Mouse (Mus musculus) heart, postnatal 4 days (tissue): Measurements from ENCODE around the gene Krtap19-2. TPM values are rescaled to one million over a fixed set of nuclear protein-coding genes. Genes with fewer than 3 reads are reported as not detected.

Experiments used
- DNase-seq: peaks from one replicate; pipeline ENCODE4 v3.0.0; 2021
- total RNA-seq, 2 experiments: library from RNA; stranded (reverse); gene quantifications; 2 replicates each; pipeline ENCODE4 v1.2.3; 2021

Krtap19-2 gene
- not detected for total RNA-seq

GRCm38 (mm10) chr16:88874169-88874568 lies at the start of gene Krtap19-2:
Gene Krtap19-2 (minus strand): TSS chr16:88874269.
- no peak for DNase-seq

- no peak for DNase-seq
Observed at GRCm38 (mm10) chr16:88896357-88896756, 22.3 kb upstream of the Krtap19-2 start, which contains the start of gene Krtap19-5. Gene Krtap19-5 (minus strand): TSS chr16:88896457.

- no peak for DNase-seq
Observed at GRCm38 (mm10) chr16:88886870-88887269, 12.8 kb upstream of the Krtap19-2 start.

GRCm38 (mm10) chr16:88884989-88885388 lies 10.9 kb upstream of the Krtap19-2 start, which contains the start of gene Krtap19-4:
Gene Krtap19-4 (minus strand): TSS chr16:88885089.
- no peak for DNase-seq

GRCm38 (mm10) chr16:88877938-88878337 lies 3.9 kb upstream of the Krtap19-2 start, which contains the start of gene Krtap19-3:
Gene Krtap19-3 (minus strand): TSS chr16:88878038.
- DNase-seq, result no peak

- no peak for DNase-seq
Observed at GRCm38 (mm10) chr16:88869311-88869710, 4.8 kb downstream of the Krtap19-2 start, which contains the start of gene Krtap19-1. Gene Krtap19-1 (minus strand): TSS chr16:88869411.

DNA sequence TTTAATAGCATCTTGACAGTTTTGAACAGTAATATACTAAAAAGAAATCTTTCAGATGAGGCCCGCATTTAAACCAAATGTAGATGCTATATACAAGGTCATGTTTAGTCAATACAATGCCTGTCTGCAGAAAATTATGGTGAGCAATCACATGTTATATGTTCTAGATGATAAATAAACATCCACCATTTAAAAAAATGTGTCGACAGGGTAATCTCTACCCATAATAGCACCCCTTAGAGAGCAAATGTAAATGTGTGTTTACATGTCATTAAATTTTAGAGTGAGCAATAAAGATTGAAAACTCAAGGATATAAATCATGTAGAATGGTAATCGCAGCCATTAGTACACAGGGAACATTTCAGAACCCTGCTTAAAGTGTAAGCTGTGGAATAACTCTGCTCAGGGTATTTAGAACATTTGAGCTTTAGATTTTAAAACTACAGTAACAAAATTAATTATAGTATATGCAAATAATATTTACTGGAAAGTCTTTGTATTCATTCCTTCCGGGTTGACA lies 9.1 kb downstream of the Krtap19-2 start:
- DNase-seq, result no peak

- DNase-seq, result peak; percentile 8
Observed at GRCm38 (mm10) chr16:88851450-88851849, 22.6 kb downstream of the Krtap19-2 start.

- DNase-seq, result no peak
Observed at GRCm38 (mm10) chr16:88848558-88848957, 25.5 kb downstream of the Krtap19-2 start.

- DNase-seq, result no peak
Observed at GRCm38 (mm10) chr16:88847363-88847762, 26.7 kb downstream of the Krtap19-2 start.

DNA sequence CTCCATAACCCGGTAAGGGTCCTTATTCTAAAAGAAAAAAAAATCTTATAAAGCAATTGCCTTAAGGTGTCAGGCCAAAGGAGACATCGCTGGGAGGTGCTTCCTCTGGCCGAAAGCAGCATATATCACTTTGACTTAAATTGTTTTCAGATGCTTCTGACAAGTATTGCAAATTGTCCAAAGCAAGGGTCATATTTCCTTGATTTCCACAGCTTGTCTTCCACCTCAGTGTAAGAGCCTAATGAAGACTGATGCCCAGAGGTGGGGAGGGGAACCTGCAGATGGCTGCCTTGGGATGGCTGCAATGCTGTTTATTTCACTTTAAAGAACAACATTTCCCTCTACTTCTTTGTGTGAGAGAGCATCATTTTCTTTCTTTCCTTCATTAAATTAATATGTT lies 47.1 kb downstream of the Krtap19-2 start:
- DNase-seq, result no peak

DNA sequence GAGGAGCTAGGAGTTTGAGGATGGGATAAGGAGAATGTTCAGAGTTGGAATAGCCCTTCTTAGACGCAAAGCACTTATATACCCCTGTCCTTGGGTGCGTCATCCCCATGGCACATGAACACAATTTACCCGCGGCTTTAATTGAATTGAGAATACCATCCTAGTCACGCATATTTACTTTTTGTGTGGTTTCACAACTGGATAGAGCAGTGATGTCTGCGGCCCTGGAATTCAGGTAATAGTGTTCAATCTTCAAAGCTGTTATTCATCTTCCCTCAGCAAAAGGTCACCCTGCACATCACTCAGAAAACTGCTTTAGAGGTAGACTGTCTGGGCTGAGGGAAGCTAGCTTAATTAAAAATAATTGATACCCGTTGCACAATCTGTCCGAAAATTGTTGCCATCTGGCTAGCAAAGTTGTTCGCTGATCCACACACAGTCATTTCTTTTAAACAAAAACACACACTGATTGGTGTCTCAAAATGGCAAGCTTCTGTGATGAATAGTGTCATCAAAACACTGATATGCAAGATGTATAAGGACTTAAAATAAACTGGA lies 47.9 kb downstream of the Krtap19-2 start, which contains the start of gene Krtap14:
Gene Krtap14, minus strand, starts transcription at position 51 of the 558 bp plus-strand sequence.
- DNase-seq, result no peak

DNA sequence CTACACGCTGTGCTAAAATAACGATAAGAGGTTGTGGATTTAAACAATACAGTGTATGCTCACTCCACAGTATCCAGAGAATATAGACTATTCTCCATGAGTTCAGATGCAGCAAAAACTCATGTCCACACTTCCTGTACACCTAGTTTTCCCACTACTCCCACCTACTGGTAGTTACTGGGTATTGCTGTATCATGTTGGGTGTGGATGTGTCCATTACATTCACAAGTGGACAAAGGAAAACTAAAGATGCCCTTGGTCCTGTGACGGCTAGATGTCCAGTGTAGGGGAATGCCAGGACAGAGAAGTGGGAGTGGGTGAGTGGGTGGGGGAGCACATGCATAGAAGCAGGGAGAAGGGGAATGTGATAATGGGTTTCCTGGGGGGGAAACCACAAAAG lies 50.3 kb downstream of the Krtap19-2 start:
- DNase-seq, result no peak

Other genes with a start within 250 kb of the Krtap19-2 start
- gene 2310079G19Rik, start 246.6 kb downstream of the Krtap19-2 start, total RNA-seq, result not detected
- not detected for gene Krtap26-1, start 226.5 kb downstream of the Krtap19-2 start, total RNA-seq
- gene Krtap27-1, start 202.6 kb downstream of the Krtap19-2 start, total RNA-seq, result not detected
- not detected for gene 2310061N02Rik, start 166.3 kb downstream of the Krtap19-2 start, total RNA-seq
- gene Krtap13-1, start 145.4 kb downstream of the Krtap19-2 start, total RNA-seq, result not detected
- gene Krtap13, start 122.6 kb downstream of the Krtap19-2 start, total RNA-seq, result not detected
- not detected for gene 2310034C09Rik, start 115.4 kb downstream of the Krtap19-2 start, total RNA-seq
- not detected for gene 2310057N15Rik, start 100.1 kb downstream of the Krtap19-2 start, total RNA-seq
- not detected for gene Gm5965, start 96.4 kb downstream of the Krtap19-2 start, total RNA-seq
- not detected for gene Gm20741, start 62.0 kb downstream of the Krtap19-2 start, total RNA-seq
- gene Krtap15, start 54.1 kb downstream of the Krtap19-2 start, total RNA-seq, result not detected
- not detected for gene Krtap14, start 48.1 kb downstream of the Krtap19-2 start, total RNA-seq
- not detected for gene Krtap19-1, start 4.9 kb downstream of the Krtap19-2 start, total RNA-seq
- not detected for gene Krtap19-3, start 3.8 kb upstream of the Krtap19-2 start, total RNA-seq
- gene Krtap19-4, start 10.8 kb upstream of the Krtap19-2 start, total RNA-seq, result not detected
- not detected for gene Krtap19-5, start 22.2 kb upstream of the Krtap19-2 start, total RNA-seq
- not detected for gene Krtap19-9b, start 58.0 kb upstream of the Krtap19-2 start, total RNA-seq
- not detected for gene Krtap16-3, start 88.6 kb upstream of the Krtap19-2 start, total RNA-seq
- not detected for gene Krtap22-2, start 136.5 kb upstream of the Krtap19-2 start, total RNA-seq
- not detected for gene Gm10229, start 141.0 kb upstream of the Krtap19-2 start, total RNA-seq
- gene Krtap6-1, start 157.4 kb upstream of the Krtap19-2 start, total RNA-seq, result not detected
- gene Gm10228, start 167.2 kb upstream of the Krtap19-2 start, total RNA-seq, result not detected
- not detected for gene Krtap6-5, start 173.6 kb upstream of the Krtap19-2 start, total RNA-seq
- not detected for gene 1110025L11Rik, start 189.7 kb upstream of the Krtap19-2 start, total RNA-seq
- not detected for gene Krtap6-3, start 209.7 kb upstream of the Krtap19-2 start, total RNA-seq